Mouse (Mus musculus) left cerebral cortex, adult 2 months (tissue): Measurements from ENCODE around the gene Dlk1. TPM values are rescaled to one million over a fixed set of nuclear protein-coding genes. Genes with fewer than 3 reads are reported as not detected.

Experiments
- DNase-seq, 2 experiments: peaks; one replicate each; pipeline ENCODE4 v3.0.0; 2021 to 2022; ENCODE audit warnings: low spot score in 2 of 2, mixed read lengths in 1 of 2; ENCODE audit errors: extremely low spot score in 1 of 2
- H3K27ac ChIP-seq: fragments of 200-600 bp; 2 replicates; pipeline ENCODE4 v1.8.1; 2022
- H3K4me3 ChIP-seq: fragments of 200-600 bp; 2 replicates; pipeline ENCODE4 v1.8.1; 2022
- CTCF ChIP-seq: fragments of 200-600 bp; IDR thresholded peaks from 2 replicates; pipeline ENCODE4 v1.8.1; 2022; ENCODE audit warnings: antibody characterized with exemption, mild to moderate bottlenecking, moderate library complexity
- intact Hi-C: fragments of 180-260 bp; cut with DNase I; formaldehyde crosslinking; loops from one replicate; pipeline ENCODE4 v1.15.1; 2025
- total RNA-seq, 2 experiments: library from RNA; stranded (reverse); gene quantifications; 2 replicates each; pipeline ENCODE4 v1.2.3; 2021

Dlk1 gene
- total RNA-seq, 2 experiments from 2014 or later, result 4.7 to 8.5 TPM

DNA sequence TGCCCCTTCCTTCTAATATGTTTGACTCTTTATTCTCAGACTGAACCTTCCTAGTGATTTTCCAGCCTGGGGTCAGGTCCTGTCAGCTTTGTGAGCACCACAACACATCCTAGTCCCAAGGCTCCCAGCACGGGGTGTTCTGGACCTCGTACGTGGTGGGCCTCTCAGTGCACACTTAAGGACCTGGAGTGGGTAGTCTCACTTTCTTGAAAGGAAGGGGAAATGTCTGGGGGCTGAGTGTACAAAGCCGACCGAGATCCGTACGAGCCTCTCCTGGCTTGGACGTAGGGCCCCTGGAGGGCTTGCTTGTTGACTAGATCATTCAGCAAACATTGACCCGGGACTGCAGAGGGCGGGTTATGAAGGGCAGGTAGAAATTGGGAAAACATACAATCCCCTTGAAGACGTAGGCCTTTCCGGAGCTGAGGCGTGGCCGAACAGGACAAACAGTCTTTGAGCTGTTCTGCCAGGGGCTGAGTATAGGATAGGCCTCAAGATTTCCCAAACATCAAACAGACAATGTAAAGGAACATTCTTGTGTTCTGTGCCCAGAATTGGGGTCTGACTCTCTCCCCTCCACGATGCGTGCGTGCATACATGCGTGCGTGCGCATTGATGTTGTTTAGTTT lies 42.5 kb downstream of the Dlk1 start:
- TF ChIP-seq CTCF, result no peak
- DNase-seq, result no peak
- intact Hi-C loops, result no loop called here

DNA sequence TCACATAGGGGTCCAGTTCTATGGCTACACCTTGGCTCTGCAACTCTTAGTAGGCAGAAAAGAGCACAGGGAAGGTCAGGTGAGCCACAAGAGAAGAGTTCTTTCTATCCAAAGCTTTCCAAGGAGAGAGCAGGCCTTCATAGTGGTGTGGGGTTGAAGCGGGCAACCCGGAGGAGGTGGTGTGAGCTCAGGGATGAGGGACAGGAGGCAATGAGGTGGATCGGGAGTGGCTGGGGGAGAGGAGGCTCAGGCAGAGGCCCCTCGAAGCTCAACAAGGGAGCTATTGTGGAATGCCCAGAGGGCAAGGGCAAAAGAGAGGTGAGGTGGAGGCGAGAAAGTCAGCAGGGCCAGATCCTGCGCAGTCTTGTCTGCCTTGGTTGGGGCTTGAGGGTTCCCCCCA lies 43.8 kb downstream of the Dlk1 start:
- Histone ChIP-seq H3K27ac (no peak overlapping the region), H3K4me3 (no peak overlapping the region)
- TF ChIP-seq CTCF, result no peak
- intact Hi-C loops, result no loop called here
- DNase-seq, result no peak

More for the DNA sequence above, 42.5 kb downstream of the Dlk1 start:
- Histone ChIP-seq H3K27ac (no peak overlapping the region), H3K4me3 (no peak overlapping the region)

DNA sequence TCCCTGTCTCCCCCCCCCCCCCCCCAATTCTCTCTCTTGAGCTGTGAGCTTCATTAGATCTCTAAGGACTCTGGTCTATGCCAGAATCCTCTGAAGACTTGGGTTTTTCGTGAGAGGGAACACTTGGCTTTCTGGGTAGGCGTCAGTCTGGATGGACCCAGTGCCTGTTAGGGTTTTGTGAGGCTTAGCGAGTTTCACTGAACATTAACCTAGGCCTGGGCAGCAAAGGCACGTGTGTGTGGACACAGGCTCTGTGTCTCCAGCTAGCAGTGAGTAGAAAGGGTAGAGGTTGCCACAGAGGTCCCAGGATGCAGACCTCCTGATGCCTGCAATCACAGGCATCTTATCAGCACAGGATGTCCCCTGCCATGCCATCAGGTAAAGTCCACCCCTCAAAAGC lies 48.4 kb downstream of the Dlk1 start:
- no peak overlapping the region for H3K4me3 ChIP-seq
- no peak for DNase-seq

GRCm38 (mm10) chr12:109502360-109503040 lies 49.9 kb downstream of the Dlk1 start:
- no peak for DNase-seq
- no peak overlapping the region for H3K4me3 ChIP-seq
- TF ChIP-seq CTCF, result no peak
- intact Hi-C loops, result no loop called here
- no peak overlapping the region for H3K27ac ChIP-seq

More for the DNA sequence above, 48.4 kb downstream of the Dlk1 start:
- no peak overlapping the region for H3K27ac ChIP-seq
- TF ChIP-seq CTCF, result no peak
- intact Hi-C loops, result no loop called here

GRCm38 (mm10) chr12:109507693-109508092 lies 55.1 kb downstream of the Dlk1 start:
- Histone ChIP-seq H3K4me3 (no peak overlapping the region), H3K27ac (no peak overlapping the region)
- no peak for DNase-seq
- no peak for TF ChIP-seq CTCF
- intact Hi-C loops, result no loop called here

DNA sequence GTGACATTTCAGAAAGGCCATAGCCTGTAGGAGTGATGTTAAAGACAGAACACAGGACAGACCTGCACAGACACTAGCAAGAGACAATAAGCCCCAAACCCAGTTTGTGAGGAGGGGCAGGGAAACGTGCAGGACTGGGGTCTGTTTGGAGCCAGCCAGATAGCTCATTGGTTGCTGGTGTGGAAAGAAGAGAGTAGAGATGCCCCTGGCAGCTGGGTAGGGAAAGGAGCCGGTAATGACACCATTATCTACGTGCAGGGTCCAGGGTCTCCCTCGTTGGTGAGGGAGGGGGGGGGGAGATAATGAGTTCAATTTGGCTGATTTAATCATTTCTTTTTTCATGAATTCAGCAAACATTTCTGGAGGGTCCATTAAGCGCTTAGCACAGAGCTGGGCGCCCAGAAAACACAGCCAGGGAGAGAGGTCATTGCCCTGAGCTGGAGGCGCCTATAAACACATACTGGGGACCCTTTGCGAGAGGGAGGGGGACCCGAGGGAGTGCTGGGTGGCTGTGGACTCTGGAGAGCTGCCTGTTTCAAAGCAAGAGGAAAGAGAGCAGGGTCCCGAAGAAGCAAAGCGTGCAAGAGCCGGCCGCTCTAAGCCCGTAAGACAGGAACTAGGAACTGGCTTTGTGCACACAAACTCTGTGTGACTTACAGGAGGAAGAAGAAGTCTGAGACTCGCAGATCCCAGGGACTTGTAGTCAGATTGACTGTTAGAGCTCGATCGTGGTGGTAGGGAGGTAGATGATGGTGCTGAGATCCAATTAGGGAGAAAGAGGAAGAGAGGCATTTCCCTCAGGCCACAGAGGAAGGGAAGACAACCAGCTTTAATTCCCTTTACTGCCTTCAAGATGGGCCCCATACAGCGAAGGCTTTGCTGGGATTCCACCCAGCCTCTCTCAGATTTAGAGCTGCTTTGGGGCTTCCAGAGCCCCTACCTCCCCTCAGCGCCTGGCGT lies 56.2 kb downstream of the Dlk1 start:
- Histone ChIP-seq H3K4me3 (no peak overlapping the region), H3K27ac (no peak overlapping the region)
- intact Hi-C loops, result no loop called here
- DNase-seq, result no peak
- TF ChIP-seq CTCF, result no peak

DNA sequence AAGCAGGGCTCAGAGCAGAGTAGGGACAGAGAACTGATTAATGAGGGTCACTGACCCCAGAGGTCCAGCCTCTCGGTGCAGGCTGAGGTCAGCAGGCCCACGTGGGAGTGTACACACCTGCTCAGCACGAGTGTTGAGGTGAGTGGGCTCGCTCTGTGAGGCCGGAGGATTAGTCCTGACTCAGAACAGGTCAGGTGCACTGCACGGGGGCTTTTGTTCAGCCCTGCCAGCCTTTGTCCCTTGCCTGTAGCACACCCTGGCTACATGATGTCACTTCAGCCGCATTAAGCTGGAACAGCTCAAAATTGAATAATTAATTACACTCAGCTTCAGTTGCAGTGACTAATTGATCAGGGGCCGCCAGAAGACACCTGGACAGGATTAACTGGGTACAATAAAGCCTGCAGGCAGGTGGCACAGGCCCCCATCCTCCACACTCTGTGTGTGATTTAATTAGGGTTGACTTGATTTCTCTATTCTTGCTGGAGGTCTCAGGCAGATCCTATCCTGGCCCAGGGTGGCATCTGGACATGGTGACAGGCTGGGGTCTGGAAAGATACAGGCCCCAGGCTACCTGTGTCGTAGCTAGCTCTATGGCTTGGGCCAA lies 57.0 kb downstream of the Dlk1 start:
- H3K27ac ChIP-seq, result no peak overlapping the region
- no peak for TF ChIP-seq CTCF
- intact Hi-C loops, result no loop called here
- no peak overlapping the region for H3K4me3 ChIP-seq
- DNase-seq, result no peak

- intact Hi-C loops, result no loop called here
- DNase-seq, result no peak
- Histone ChIP-seq H3K27ac (no peak overlapping the region), H3K4me3 (no peak overlapping the region)
- TF ChIP-seq CTCF, result no peak
These were observed 57.6 kb downstream of the Dlk1 start for GRCm38 (mm10) chr12:109510247-109510646.

DNA sequence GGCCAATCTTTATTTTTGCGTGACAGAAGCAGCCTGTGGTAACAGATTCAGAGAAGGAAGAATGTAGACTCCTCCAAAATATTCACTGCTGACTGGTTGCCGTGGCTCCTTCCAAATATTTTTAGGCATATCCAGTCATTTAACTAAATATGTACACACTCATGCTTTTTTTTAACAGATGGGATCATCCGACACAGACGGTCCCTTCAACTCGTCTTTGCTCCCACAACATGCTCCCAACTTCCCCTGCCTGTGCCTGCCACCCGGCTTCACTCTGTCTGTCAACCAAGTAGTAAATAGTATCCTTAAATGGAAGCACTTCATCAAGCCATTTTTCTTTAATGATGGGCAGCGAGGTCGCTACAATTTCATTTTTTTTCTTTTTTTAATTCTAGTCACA lies 58.8 kb downstream of the Dlk1 start:
- no peak overlapping the region for H3K4me3 ChIP-seq
- intact Hi-C loops, result no loop called here
- no peak overlapping the region for H3K27ac ChIP-seq
- TF ChIP-seq CTCF, result no peak
- no peak for DNase-seq

DNA sequence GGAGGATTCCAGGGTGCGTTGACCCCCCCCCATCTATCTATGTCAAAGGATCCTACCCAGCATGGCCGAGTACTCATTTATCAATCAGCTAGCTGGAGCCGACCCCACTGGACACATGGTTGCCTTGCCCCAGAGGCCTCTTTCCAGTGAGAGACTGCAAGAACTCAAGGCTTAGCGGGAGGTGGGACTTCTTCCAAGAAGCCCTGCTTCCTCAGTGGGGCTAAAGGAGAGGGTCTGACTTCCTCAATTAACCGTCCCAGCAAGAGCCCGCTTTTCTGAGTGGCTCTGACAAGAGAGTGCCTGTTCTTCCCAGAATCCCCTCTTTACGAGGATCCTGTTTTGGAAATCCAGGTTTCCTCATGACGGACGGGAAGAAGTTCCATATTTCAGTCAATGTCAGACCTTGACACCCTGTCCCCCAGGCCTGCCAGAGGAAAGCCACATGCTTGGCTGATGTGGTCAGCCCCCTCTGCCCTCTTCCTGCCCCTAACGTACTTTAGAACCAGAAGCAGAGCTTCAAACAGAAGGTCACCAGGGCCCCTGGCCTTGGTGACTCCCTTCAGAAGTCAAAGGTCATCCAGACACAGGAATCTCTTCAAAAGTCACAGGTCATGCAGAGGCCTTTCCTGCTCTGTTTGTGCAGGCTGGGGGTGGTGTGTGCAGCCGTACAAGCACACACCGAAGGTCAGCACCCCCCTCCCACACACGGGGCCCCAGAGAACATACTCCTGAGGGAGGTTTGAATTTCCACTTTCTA lies 59.7 kb downstream of the Dlk1 start:
- no peak for DNase-seq
- intact Hi-C loops, result no loop called here
- TF ChIP-seq CTCF, result no peak

More for the DNA sequence above, 59.7 kb downstream of the Dlk1 start:
- no peak overlapping the region for H3K4me3 ChIP-seq
- H3K27ac ChIP-seq, result no peak overlapping the region

Other genes starting within 250 kb of the Dlk1 start
- under 1 TPM; 0.16 to 0.40 TPM for gene Rtl1, start 147.5 kb downstream of the Dlk1 start, total RNA-seq